8 mouse cellular contexts compared by ENCODE assay signal in genomic region chr3:40744024-40744835, GRCm38 (mm10). TPM values are rescaled to one million over a fixed set of nuclear protein-coding genes. Genes with fewer than 3 reads are reported as not detected.
A peak's percentile ranks its signal among the peaks of the same experiment; 100 is the strongest.
DNase-seq lines count a peak whose midpoint lies in the region; ATAC-seq and TF ChIP-seq lines count a peak whose summit lies in the region.

Gene Hspa4l, plus strand, starts transcription at chr3:40744495.

- DNase-seq in kidney, adult 11 months: no peak
- no peak for DNase-seq in adrenal gland, postnatal 36 days
- no peak for DNase-seq in kidney, postnatal 10 days

- no peak for TF ChIP-seq POLR2A in small intestine, adult 2 months (IDR thresholded peaks at IDR 0.05; ENCODE audit: low read depth, low read length)

- peak within 1 kb of the TSS; percentile 55 for H3K4me3 ChIP-seq in kidney, embryonic 16.5 days (ENCODE audit: low read length)
- peak within 1 kb of the TSS; percentile 92 for H3K4me3 ChIP-seq in forebrain, embryonic 13.5 days
- H3K4me3 ChIP-seq in intestine, embryonic 15.5 days (replicated peaks): peak within 1 kb of the TSS; percentile 72
- H3K4me3 ChIP-seq in lung, embryonic 16.5 days (ENCODE audit: low read length): peak within 1 kb of the TSS; percentile 78
- H3K4me3 ChIP-seq in small intestine, adult 2 months (ENCODE audit: low read depth, low read length): peak within 1 kb of the TSS; percentile 91

- TF ChIP-seq CTCF in small intestine, adult 2 months (IDR thresholded peaks at IDR 0.05; ENCODE audit: extremely low read depth, insufficient read length, insufficient replicate concordance, low read depth, low read length): no peak

- WGBS in kidney, embryonic 16.5 days: 18% methylated on average over 16 of the region's 16 CpGs
- 10% methylated on average over 16 of the region's 16 CpGs for WGBS in forebrain, embryonic 13.5 days
- 32% methylated on average over 16 of the region's 16 CpGs for WGBS in intestine, embryonic 15.5 days
- WGBS in lung, embryonic 16.5 days: 19% methylated on average over 16 of the region's 16 CpGs
- 32% methylated on average over 16 of the region's 16 CpGs for WGBS in small intestine, adult 2 months

- peak within 1 kb of the TSS; percentile 26; the same call in 1 of the 2 replicates for H3K27ac ChIP-seq in kidney, embryonic 16.5 days (ENCODE audit: low read length)
- H3K27ac ChIP-seq in forebrain, embryonic 13.5 days: peak within 1 kb of the TSS; percentile 90
- peak within 1 kb of the TSS; percentile 67 for H3K27ac ChIP-seq in intestine, embryonic 15.5 days
- peak within 1 kb of the TSS; percentile 74 for H3K27ac ChIP-seq in lung, embryonic 16.5 days (ENCODE audit: low read length)
- H3K27ac ChIP-seq in small intestine, adult 2 months (ENCODE audit: insufficient read depth, low read depth, low read length): peak within 1 kb of the TSS; percentile 47

- H3K4me1 ChIP-seq in kidney, embryonic 16.5 days (ENCODE audit: insufficient read depth, low read length): no peaks in the 10 kb centered on the region
- peaks cover 17% of the 10 kb centered on the region for H3K4me1 ChIP-seq in forebrain, embryonic 13.5 days
- 0 out of 2 replicates have a peak, but pooled peaks cover 3% of the 10 kb centered on the region for H3K4me1 ChIP-seq in intestine, embryonic 15.5 days (replicated peaks)
- H3K4me1 ChIP-seq in lung, embryonic 16.5 days (replicated peaks; ENCODE audit: control insufficient read depth, insufficient read depth, low read length): no peaks in the 10 kb centered on the region; the same call in 1 of the 2 replicates
- peaks cover 2% of the 10 kb centered on the region for H3K4me1 ChIP-seq in small intestine, adult 2 months (ENCODE audit: control insufficient read depth, insufficient read depth, insufficient read length, low read length)

- no peaks in the 10 kb centered on the region for H3K9me3 ChIP-seq in kidney, embryonic 16.5 days (ENCODE audit: low read length)
- H3K9me3 ChIP-seq in forebrain, embryonic 13.5 days (replicated peaks): no peaks in the 10 kb centered on the region
- no peaks in the 10 kb centered on the region for H3K9me3 ChIP-seq in intestine, embryonic 15.5 days
- H3K9me3 ChIP-seq in lung, embryonic 16.5 days (ENCODE audit: control insufficient read depth, low read length): no peaks in the 10 kb centered on the region

- peak within 1 kb of the TSS; percentile 70 for H3K4me2 ChIP-seq in kidney, embryonic 16.5 days (replicated peaks; ENCODE audit: low read depth, low read length)
- peak within 1 kb of the TSS; percentile 85 for H3K4me2 ChIP-seq in forebrain, embryonic 13.5 days
- H3K4me2 ChIP-seq in intestine, embryonic 15.5 days (replicated peaks): peak within 1 kb of the TSS; percentile 97
- H3K4me2 ChIP-seq in lung, embryonic 16.5 days (ENCODE audit: low read depth, low read length): peak within 1 kb of the TSS; percentile 73

- no peaks in the 10 kb centered on the region for H3K27me3 ChIP-seq in kidney, embryonic 16.5 days (ENCODE audit: insufficient read depth, low read length)
- H3K27me3 ChIP-seq in forebrain, embryonic 13.5 days: no peaks in the 10 kb centered on the region
- H3K27me3 ChIP-seq in intestine, embryonic 15.5 days (replicated peaks): no peaks in the 10 kb centered on the region
- peaks cover 2% of the 10 kb centered on the region; the same call in 1 of the 2 replicates for H3K27me3 ChIP-seq in lung, embryonic 16.5 days (ENCODE audit: control insufficient read depth, insufficient read depth, low read depth, low read length)
- H3K27me3 ChIP-seq in small intestine, adult 2 months (ENCODE audit: control insufficient read depth, insufficient read depth, low read length): no peaks in the 10 kb centered on the region; the same call in 1 of the 2 replicates

- no peak for ATAC-seq in kidney, embryonic 16.5 days (ENCODE audit: low FRiP score, low TSS enrichment)
- ATAC-seq in forebrain, embryonic 13.5 days: no peak
- no peak for ATAC-seq in intestine, embryonic 15.5 days
- no peak for ATAC-seq in lung, embryonic 16.5 days (ENCODE audit: low read depth)

- H3K9ac ChIP-seq in kidney, embryonic 16.5 days (replicated peaks; ENCODE audit: low read length): peak within 1 kb of the TSS; percentile 71
- peak within 1 kb of the TSS; percentile 92 for H3K9ac ChIP-seq in forebrain, embryonic 13.5 days
- peak within 1 kb of the TSS; percentile 66 for H3K9ac ChIP-seq in intestine, embryonic 15.5 days
- peak within 1 kb of the TSS; percentile 74 for H3K9ac ChIP-seq in lung, embryonic 16.5 days (ENCODE audit: low read length)

- no peaks in the 10 kb centered on the region for H3K36me3 ChIP-seq in kidney, embryonic 16.5 days (ENCODE audit: insufficient read depth, low read length)
- no peaks in the 10 kb centered on the region for H3K36me3 ChIP-seq in forebrain, embryonic 13.5 days (ENCODE audit: poor library complexity, severe bottlenecking)
- H3K36me3 ChIP-seq in intestine, embryonic 15.5 days: no peaks in the 10 kb centered on the region
- no peaks in the 10 kb centered on the region for H3K36me3 ChIP-seq in lung, embryonic 16.5 days (ENCODE audit: control insufficient read depth, insufficient read depth, low read length)
- H3K36me3 ChIP-seq in small intestine, adult 2 months (ENCODE audit: control insufficient read depth, insufficient read depth, low read length): no peaks in the 10 kb centered on the region

RNA-seq across cellular contexts. Expression of gene Hspa4l, which starts in this region (rescaled TPM):
- polyA plus RNA-seq in kidney, embryonic 16.5 days (2015; fragmentation: Nextera tagmentation; extraction: Ambion mirVana): 10.0 and 11.4 TPM in 2 replicates
- total RNA-seq in adrenal gland, postnatal 36 days (2021): 10 to 100 TPM; 56.4 to 79.6 TPM
- polyA plus RNA-seq in forebrain, embryonic 13.5 days (2015; fragmentation: Nextera tagmentation; extraction: Ambion mirVana): 48.5 and 53.5 TPM in 2 replicates
- 13.9 and 14.4 TPM in 2 replicates for polyA plus RNA-seq in intestine, embryonic 15.5 days (2015; fragmentation: Nextera tagmentation; extraction: Ambion mirVana)
- 22.7 and 24.2 TPM in 2 replicates for polyA plus RNA-seq in lung, embryonic 16.5 days (2015; fragmentation: Nextera tagmentation; extraction: Ambion mirVana)
- polyA plus RNA-seq in small intestine, adult 2 months (2012; rRNA removed): 5.0 and 10.6 TPM in 2 replicates

Comparison
In these comparisons a context has a peak if more than half of its experiments do, and no peak if none do; other contexts are left out.
1. H3K27ac ChIP-seq: peak in every context shown above with its lines; median percentile 90 in forebrain, embryonic 13.5 days; 74 in lung, embryonic 16.5 days; 67 in intestine, embryonic 15.5 days; 47 in small intestine, adult 2 months; 26 in kidney, embryonic 16.5 days.